Mouse (Mus musculus): ENCODE data around the gene Mef2c.

Mef2c gene

DNA sequence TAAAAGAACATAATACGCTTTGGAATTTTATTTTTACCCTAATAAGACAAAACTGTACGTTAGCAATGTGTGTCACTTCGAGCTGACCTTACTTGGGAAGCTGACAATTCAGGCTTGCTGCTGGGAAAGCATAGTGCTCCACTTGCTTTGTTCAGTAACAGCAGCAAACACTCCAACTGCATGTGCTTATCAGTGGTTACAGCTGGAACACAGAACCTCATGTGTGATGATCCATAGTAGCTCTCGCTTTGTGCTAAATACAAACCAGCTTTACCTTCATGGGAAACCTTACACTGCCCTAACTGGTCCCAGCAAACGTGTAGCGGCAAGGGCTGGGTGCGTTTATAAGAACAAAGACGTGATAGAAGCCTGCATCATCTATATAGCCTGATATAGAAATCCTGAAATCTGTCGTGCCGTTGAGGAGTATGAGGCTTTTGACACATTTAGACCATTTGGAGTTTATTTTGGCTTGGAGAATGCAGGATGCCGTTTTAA is 65.0 kb downstream of the Mef2c start:
- DNase-seq (ENCODE audit: low spot score in 2 of 2), result no peak

DNA sequence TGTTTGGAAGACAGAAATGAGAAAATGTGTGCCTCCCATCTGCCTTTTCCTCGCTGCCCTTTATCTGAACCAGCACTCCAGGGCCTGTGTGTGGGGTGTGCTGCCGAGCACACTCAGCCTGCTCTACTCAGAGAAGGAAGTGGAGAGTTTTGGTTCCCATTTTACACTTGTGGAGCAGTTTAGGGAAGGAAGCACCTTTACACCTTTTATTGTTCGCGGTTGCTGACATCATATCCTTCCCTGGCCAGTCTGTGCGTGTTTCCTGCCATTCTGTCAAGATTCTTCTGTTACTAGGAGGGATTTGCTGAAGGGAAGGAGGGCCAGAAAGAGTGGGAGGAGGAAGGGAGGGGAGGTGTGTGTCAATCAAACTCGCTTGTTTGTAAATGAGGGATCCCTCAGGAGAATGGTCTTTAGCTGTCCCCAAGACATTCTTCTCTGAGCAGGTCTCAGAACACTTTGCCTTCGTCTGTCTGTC is 68.2 kb downstream of the Mef2c start:
- DNase-seq (ENCODE audit: low spot score in 2 of 2), result no peak

DNA sequence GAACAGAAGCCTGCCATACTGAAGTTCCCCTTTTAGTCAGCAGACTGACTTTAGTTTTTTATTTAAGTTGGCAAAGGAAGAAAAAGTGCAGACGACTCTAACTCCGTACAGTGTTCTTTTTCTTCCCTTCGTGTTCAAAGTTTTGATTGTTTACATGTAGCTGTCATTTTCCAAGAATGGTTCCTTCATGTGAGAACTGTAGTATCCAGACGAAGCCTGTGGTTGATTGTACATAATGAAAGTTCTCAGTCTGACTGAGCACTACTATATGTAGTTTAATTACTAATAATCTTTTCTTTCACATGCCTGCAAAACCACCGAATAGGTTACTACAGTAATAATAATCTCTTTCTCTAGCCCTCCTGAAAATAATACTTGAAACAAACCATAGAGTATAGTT is 68.6 kb downstream of the Mef2c start:
- no peak for DNase-seq (ENCODE audit: low spot score in 2 of 2)

DNA sequence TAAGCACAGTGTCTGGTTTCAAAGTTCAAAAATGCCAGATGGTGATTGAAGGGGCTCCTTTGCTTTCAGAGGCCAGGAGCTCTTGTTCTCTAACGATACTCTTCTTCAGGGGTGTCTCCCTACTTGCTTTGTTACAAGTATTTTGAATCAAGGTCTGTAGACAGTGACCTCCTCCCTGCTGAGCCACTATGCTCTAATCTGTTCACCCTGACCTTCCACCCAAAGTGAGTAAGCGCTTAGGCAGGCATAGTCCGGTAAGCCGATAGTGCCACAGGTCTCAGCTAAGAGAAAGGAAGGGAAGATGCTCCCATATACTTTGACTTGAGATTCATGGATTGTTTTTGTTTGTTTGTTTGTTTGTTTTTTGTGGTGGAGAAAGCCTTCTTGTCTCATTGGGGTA is 69.5 kb downstream of the Mef2c start:
- DNase-seq (ENCODE audit: low spot score in 2 of 2), result no peak

DNA sequence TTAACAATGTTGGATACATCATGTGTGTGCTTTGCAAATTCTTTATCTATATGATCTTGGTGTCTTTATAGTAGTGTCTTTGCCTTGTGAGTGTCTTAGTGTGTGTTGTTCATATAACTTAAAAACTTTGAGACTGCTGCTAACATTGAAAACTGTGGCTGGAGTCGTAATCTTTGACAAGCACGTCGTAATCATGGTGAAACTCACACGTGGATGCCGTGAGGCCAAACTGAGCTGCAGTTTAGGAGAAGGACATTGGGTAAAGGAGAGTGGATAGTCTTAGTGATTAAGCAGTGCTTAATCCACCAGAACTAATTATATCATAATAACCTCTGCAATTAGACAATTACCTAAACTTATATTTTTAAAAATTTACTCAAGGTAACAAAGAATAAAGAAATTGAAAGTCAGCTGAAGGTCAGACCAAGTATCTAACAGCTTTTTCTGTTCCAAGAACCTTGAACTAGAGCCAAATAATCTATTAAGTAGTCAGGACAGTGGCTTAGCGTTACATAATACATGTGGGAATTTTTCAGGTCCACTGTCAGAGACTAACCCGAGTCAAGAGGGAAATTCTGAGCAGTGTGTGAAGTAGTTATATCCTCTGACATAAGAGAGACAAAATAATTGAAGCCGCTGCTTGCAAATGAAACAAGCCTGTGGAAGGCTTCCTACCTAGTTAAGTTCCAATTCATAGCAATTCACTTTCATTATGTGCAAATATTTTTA is 70.2 kb downstream of the Mef2c start:
- no peak for DNase-seq (ENCODE audit: low spot score in 2 of 2)

DNA sequence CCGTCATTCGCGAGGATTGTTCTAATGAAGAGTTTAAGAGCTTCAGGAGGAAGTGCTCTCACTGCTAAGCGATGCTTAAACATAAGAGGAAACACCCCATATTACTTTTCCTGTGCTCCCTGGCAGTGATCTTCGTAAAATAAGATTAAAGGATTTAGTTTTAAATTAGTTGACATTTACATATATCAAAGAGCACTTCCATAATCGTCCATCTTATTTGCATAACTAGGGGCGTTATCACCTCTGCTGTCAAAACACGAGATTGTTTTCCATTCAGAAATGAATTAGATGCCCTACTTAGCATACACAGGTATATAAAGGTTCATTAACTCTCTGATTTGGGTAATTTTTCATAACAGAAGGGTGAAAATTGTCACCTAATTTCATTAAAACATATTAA is 71.0 kb downstream of the Mef2c start:
- DNase-seq (ENCODE audit: low spot score in 2 of 2), result no peak

DNA sequence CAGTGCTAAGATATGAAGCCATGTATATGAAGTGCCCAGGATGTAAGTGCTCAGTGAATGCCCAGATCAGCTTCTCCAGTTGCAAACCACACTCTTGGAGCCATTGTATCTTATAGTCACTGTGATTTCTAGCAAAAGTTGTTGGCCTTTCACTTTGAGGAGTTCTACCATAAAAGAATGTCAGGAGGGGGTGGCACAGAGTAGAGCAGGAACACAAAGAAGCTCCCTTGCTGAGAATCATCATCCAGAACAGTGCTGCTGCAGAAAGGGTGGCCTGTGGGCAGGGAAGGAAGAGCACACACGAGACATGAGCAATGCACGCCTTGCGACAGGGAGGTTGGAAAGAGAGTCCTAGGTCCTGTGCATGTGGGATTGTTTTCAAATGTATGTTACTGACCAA is 75.6 kb downstream of the Mef2c start:
- DNase-seq (ENCODE audit: low spot score in 2 of 2), result no peak

DNA sequence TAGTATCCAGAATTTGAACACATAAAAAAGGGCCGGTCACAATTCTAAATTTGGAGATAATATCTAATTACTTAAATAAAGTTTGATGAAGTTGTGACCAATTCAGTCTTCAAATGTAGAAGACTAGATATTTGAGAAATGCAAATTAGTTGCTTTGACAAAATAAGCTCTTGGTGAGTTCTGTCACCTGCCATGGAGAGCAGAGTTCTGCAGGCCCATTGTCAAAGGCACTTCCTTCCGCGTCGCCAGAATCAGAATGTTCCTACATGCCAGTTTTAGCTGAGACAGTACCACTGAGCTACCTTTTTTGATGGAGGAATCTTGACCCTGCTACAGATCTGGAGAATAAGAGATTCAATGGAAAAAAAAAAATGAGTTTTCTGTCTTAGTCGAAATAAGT is 77.0 kb downstream of the Mef2c start:
- DNase-seq (ENCODE audit: low spot score in 2 of 2), result no peak

DNA sequence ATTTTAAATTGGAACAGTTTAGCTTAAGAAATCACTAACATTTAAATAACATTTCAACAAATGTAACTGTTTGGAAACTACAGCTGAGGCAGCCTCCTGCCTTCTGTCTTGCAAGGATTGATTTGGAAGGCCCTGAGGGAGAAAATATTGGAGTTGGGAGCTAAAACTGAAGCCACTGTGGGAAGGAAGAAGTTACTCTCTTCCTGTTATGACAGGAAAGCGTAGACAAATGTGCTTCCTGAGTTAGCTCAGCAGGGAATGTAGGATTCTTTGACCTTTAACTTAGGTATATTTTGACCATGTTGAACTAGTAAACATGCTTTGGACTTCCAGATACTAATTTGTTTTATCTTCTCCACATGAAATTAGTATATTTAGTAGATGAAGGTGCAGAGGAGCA is 78.7 kb downstream of the Mef2c start:
- no peak for DNase-seq (ENCODE audit: low spot score in 2 of 2)

DNA sequence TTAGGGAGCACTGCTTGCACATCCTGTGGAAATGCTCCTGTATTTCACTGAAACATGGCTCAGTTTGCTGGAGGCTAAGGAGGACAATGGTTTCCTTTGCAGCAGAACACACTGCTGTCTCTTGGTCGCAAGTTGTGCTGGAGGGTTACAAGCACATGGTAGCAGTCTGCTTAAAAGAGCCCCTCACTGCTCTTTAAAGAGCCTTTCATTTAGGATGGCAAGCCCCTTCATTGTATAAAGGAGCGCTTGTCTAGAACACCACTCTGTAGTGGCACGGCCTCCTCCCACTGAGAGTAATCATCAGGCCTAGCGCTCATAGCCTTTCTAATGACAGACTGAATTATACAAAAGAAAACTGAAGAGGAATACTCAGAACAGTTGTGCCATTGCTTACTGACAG is 80.0 kb downstream of the Mef2c start:
- DNase-seq (ENCODE audit: low spot score in 2 of 2), result no peak

DNA sequence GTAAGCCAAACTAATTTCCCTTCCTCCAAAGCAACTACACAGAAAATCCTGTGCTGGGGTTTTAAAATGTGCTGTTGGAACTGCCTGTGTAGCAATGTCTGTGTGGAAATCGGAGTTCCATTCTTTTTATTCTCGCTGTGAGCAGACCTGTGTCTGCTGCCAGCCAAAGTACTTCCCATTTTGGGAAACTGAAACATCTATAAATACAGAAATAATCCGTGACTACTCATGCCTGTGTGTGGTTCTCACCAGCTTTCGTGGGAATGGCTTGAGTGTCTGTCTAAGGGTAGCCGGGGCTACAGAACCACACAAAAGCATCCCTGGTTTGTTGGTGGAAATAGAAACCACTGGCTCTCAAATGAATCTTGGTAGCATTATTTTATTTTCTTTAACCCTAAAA is 81.5 kb downstream of the Mef2c start:
- DNase-seq (ENCODE audit: low spot score in 2 of 2), result no peak

DNA sequence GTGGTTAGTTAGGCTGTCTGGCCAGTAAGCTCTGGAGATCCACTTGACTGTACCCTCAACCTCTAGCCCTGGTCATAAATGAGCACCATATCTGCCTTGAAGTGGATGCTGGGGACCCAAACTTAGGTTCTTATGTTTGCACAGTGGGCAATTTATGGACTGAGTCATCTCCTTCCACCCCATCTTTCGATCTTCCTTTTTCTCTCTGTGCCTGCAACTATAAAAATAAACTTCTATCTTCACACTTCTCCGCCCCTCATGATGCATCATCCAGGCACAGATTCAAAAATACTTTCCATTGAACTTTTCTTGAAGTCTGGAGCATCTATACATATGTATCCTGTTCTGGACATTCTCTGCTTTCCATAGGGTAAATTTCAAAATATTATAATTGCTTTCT is 84.4 kb downstream of the Mef2c start:
- no peak for DNase-seq (ENCODE audit: low spot score in 2 of 2)

DNA sequence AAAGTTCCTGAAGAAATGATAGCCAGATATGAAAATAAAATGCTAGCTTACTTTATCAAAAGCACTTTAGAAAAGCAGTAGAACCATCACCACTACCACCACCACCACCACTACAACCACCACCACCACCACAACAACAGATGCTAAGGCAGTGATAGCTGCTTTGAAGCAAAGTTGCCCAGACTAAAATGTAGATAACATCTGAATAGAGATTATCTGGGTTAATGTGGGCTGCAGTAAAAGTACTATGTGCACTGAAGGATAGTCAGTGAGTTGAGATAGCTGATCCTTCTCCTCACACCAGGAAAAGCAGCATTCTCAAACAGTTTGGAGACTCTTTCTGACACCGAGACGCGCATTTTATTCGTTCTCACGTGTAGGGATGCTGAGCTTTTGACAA is 87.1 kb downstream of the Mef2c start:
- no peak for DNase-seq (ENCODE audit: low spot score in 2 of 2)

DNA sequence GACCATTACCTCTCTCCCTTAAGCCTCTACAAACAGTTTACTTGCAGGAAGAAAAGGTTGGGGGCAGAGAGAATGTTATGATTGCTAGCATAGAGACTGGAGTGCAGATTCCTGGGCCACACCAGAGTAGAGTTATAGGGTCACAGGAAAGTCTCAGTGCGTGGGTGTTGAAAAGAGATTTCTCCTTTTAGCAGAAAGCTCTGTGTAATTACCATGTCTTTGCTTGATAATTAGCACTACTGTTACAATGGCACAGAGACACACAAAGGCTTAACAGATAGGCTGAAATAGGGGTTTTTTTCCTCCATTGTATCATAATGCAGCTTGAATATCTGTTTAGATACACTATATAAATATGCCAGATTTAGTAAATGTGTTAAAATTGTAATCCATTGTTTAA is 91.6 kb downstream of the Mef2c start:
- DNase-seq (ENCODE audit: low spot score in 2 of 2), result no peak

DNA sequence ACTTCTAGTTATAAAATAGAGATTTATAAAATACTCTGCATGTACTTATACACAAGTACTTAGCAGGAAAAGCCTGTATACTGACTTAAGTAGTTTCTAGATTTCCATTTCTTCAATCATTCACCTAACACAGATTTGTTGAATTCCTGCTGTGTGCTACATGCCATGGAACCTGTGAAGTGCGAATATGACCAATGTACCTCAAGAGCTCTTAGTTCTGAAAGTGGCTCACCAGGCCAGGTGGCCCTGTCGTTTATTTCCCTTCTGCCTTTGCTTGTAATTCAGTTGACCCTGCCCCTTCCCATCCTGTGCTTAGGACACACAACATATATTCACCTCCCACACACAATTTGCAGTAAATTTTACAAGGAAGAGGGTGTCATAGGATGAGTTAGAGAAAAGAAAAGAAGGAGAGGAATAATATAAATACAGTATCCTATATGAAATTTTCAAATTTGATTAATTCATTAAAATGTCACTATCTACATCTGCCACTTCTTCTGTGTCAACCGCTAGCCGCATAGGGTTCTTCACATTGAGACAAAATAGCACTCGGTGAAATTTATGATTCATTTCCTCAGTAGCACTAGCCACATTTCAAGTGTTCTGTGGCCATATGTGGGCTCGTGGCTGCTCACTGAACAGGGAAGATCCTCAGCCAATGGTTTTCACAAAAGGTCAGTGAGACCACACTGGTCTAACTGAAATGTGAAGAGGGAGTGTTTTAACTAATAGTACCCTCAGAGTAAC is 93.3 kb downstream of the Mef2c start:
- DNase-seq (ENCODE audit: low spot score in 2 of 2), result no peak

DNA sequence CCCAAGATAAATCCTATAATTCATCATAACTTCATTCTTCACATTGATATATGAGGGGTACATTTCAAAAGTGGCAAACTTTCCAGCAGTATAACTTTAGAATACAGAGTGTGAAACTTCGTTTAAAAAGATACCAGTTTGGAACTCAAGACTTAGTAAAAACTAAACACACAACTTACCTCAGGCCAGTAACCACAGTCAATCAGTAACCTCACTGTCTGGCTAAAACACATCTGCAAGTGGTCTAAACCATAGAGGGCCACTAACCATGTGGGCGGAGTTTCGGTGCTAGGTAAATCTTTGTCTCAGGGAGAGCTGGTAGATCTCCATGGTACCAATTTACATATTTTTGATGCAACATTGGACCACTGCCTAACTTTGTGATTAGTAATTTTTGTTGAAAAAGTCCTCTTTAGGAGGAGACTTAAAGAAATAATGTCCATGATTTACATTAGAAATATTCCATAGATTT is 93.9 kb downstream of the Mef2c start:
- DNase-seq (ENCODE audit: low spot score in 2 of 2), result no peak

DNA sequence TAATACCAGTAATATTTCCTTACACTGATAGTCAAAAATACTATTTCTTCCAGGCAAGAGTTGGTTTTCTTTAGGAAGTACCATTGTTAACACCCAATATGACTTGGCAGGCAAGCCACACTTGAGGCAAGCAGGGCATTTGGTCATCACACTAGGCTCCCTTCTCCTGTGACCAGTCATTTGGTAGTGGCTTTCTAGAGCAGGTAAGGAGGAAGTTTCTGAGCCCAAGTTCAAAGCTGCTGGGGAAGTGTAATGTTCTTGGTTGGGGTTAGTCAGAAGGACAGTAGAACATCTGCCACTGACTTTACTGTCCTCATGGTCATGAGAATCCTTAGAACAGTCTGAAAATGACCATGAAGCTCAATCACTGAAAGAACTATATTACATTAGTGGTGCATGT is 96.5 kb downstream of the Mef2c start:
- DNase-seq (ENCODE audit: low spot score in 2 of 2), result no peak

DNA sequence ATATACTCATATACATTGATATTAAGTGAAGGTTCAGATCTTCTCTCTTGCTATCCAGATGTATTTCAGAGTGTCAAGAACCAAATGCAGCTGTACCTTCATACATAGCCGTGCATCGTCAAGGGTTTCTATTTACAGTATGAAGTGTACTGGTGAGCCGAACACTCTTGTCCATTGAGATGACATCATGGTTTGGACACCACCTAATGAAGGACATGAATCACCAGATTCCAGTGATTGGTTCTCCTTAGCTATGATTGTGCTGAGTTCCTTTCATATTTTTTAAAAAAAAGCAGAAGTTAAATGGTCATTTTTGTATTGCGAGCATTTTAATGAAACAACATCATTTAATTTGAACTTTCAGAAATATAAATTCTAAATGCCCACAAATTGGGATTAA is 97.9 kb downstream of the Mef2c start:
- no peak for DNase-seq (ENCODE audit: low spot score in 2 of 2)

DNA sequence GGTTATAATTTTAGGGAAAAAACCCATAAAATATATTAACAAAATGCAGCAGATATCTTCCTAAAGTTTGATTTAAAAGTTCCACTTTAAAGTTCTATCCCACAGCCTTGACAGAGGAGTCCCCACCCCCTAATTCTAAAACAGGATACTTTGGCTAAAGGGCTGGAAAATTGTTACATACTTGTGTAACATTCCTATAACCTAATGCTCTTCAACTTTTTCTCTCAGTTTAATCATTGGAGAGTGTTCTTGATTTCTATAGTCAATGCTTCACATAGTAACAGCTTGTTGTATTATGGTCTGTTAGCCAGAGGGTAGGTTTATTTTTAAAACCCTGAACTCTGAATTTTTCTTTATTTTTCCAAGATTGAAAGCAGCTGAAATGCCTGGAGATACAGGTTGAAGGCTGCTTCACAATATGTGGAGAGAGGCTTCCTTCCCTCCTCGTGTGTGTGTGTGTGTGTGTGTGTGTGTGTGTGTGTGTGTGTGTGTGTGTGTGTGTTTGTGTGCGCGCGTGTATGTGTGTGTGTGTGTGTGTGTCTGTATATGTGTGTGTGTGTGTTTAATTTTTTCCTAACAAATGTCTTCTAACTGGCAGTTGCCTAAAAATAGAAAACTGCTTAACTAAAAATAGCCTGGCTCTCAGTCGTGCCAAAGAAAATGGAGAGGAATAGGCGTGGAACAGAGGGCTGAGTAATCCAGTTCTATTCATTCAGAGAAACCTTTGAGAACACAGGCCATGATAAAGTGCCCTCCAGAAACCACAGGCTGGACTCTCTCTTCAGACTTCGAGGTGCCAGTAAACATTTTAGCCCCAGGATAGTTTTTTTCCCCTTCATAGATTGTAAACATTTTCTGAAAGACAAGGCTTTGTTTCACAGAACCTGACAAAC is 99.8 kb downstream of the Mef2c start:
- no peak for DNase-seq (ENCODE audit: low spot score in 2 of 2)

DNA sequence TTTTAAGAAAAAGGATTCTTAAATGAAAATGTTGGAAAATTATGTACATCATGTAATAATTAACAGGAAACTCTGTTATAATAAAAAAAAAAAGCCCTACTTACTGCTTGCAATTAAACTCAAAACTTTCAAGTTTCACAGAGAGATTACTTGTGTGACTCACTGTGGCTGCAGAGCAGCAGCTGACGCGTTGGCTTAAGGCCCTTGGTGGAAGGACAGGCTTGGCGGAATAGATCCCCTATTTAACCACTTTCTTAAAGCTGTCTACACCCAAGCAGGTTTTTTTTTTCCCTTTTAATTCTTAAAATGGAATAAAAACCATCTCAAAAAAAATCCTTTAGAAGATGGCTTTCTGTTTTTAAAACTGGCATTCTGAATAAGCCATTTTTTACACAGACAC is 100.5 kb downstream of the Mef2c start:
- DNase-seq (ENCODE audit: low spot score in 2 of 2), result no peak

DNA sequence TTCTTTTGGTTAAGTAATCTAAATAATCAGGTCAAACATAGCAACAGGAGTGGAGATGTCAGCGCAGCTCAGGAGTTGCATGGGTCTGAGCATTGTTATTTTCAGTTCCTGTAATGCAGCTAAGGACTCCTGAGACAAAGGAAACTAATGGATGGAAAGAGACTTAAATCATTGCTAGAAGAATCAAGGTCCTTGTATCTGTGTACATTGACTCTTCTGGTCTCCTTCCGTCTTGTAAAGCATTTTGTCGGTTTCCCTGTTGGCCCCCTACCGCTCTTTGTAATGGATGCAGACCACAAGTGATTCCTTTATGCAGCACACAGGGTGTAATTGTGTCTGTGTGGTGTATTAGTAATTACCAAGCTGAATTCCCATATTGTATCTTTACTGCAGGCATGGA is 101.0 kb downstream of the Mef2c start:
- DNase-seq (ENCODE audit: low spot score in 2 of 2), result no peak
